Mouse (Mus musculus) gastrocnemius, postnatal 14 days (tissue): ENCODE measurements at regions not wholly inside any gene's neighbourhood (a gene's known extent, or its start where the extent isn't known, plus 50 kb on each side); places are given as distances from the start of the nearest gene placed in this dataset.

ENCODE experiments used
- DNase-seq: peaks from one replicate; pipeline ENCODE4 v3.0.0; 2021; ENCODE audit warnings: mixed read lengths
- intact Hi-C: fragments of 180-260 bp; cut with DNase I; formaldehyde crosslinking; loops from one replicate; pipeline ENCODE4 v1.15.1; 2025; ENCODE audit warnings: low total_unique reads

DNA sequence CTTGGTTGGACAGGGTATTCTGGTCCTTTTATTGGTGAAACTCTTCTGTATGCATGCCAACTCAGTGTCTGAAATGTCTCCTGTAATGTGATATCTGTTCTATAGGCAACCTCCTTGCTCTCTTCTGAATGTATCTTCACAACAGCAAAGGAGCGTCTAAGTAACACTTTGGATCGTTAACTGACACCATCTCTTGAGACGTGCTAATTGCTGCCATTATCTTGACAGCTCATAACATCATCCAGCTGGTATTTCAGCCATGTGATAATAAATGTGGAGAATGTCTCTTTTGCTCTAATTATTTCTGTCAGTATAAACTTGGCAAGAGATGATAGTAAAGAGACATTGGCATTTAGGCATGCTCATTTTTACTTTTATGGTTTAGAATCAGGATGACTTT is 68.8 kb upstream of the Col8a1 start:
- DNase-seq: no peak
- intact Hi-C loops: no loop called here

DNA sequence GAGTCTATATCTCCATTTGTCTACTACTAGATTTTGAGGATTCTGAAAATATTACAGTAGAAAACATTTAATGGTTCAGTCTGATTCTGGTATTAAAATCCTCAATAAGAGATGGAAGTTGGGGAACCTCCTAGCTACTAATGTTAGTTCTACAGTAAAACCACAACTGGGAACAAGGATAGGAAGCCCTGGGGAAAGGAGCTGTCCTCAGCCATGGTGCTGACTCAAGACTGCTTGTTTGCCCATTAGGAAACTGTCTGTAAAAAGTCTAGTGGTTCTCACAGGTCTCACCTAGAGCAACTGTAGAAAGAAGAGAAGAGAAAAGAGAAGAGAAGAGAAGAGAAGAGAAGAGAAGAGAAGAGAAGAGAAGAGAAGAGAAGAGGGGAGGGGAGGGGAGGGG is 90.9 kb upstream of the Col8a1 start:
- no peak for DNase-seq
- intact Hi-C loops: no loop called here

- intact Hi-C loops: no loop called here
- no peak for DNase-seq
Observed at GRCm38 (mm10) chr16:57846386-57846785, 91.8 kb upstream of the Col8a1 start.

- intact Hi-C loops: no loop called here
- no peak for DNase-seq
Observed at GRCm38 (mm10) chr16:57851854-57852253, 97.3 kb upstream of the Col8a1 start.

DNA sequence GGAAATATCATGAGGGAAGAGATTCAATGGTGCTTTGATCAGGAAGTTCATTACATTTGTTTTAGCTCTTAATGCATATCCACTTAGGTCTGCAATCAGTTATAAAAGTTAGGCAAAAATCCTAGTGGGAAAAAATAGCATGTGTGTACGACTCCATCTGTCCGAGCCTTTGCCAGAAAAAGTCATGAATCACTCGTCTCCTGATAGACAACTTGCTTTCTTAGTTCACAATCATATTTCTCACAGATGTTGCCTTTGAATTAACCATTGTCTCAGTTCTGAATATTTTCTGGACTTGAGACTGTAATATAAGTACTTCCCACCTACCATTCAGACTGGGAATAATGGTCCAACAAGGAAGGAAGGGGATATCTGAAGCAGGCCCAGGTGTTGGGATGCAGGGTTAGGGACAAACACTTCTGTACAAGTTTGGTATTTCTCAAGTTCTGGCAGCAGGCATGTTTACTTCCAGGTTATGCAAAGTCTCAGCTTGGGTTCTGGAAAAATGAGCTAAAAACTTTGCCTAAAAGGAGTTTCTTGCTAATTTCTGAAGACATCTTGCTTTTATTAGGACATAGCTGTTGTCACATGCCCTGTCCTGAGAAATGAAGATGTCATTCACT is 98.4 kb upstream of the Col8a1 start:
- intact Hi-C loops: no loop called here

GRCm38 (mm10) chr16:57853751-57854150 is 99.2 kb upstream of the Col8a1 start:
- DNase-seq: no peak
- intact Hi-C loops: no loop called here

More for the DNA sequence above, 98.4 kb upstream of the Col8a1 start:
- no peak for DNase-seq

GRCm38 (mm10) chr16:57857071-57857470 is 102.5 kb upstream of the Col8a1 start:
- DNase-seq: no peak
- intact Hi-C loops: no loop called here

- intact Hi-C loops: no loop called here
- no peak for DNase-seq
Observed at GRCm38 (mm10) chr16:57858151-57858764, 103.7 kb upstream of the Col8a1 start.

GRCm38 (mm10) chr16:57858765-57859201 is 104.2 kb upstream of the Col8a1 start:
- DNase-seq: no peak
- intact Hi-C loops: no loop called here

GRCm38 (mm10) chr16:57863206-57863860 is 108.8 kb upstream of the Col8a1 start:
- intact Hi-C loops: no loop called here
- no peak for DNase-seq

DNA sequence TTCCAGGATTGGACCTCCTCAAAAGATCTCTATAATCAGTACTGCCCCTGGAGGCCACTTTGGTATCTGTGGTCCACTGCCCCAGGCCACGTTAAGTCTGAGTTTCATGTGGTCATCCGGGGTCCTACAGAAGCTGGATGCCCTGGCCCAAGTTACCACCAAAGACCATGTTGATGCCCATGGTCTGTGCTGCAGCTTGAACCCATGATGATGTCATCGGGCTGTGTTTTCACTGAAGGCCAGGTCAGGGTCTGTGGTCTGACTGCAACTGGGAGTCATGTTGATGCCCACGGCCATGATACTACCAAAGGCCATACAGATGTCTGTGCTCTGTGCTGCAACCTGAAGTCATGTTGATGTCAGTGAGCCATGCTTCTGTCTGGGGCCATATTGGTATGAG is 122.3 kb upstream of the Col8a1 start:
- DNase-seq: no peak
- intact Hi-C loops: no loop called here

GRCm38 (mm10) chr16:57881575-57882094 is 127.1 kb upstream of the Col8a1 start:
- intact Hi-C loops: no loop called here
- DNase-seq: no peak

- DNase-seq: no peak
- intact Hi-C loops: no loop called here
Observed at GRCm38 (mm10) chr16:57888138-57888537, 133.6 kb upstream of the Col8a1 start.

GRCm38 (mm10) chr16:57888553-57888952 is 134.0 kb upstream of the Col8a1 start:
- no peak for DNase-seq
- intact Hi-C loops: no loop called here

DNA sequence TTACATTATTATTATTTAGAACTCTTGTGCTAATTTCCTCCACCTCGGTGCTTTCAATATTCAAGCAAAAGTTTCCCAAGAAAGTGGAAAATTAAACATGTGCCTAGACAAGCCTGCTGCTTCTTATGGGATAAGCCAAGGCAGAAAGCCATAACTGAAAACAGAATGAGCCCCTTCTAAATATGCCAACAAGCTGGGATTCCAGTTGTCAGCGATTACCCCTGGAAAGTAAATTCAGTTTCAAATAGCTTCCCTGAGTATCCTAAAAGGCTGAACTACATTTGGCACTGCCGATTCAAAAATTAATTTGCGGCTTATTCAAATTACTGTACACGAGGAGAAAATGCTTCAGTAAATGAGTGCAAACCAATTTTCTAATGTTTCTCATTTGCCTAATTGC is 135.6 kb upstream of the Col8a1 start:
- DNase-seq: no peak
- intact Hi-C loops: no loop called here

GRCm38 (mm10) chr16:57893111-57893510 is 138.6 kb upstream of the Col8a1 start:
- intact Hi-C loops: no loop called here
- DNase-seq: no peak

DNA sequence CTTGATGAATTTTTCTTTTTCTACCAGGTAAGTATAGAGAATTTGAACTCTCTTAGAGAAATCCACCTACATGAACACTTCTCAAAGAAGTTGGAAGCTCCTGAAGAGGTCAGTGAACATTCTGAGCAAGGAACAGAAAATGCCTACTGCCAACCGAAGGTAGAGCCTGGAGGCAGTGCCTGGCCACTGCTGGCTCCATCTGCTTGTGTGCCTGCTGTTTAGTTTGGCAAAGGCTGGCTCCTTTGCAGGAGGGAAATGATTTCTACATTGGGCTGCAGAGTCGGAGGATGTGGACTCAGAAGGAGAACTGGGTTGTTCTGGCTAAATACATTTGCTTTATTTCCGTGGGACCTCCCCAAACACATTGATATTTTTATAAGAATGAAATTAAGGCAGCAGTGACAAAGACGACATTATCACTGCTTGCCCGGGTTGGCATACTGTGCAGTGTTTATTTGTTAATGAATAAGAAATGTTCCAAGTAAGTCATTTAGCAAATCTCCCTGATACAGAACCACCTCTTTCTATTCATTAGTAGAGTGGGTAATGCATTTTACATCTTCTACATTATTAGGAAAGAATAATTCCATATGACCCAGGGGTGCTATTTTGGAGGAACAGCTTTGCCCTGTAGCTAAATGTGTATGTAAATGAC is 139.3 kb upstream of the Col8a1 start:
- DNase-seq: no peak
- intact Hi-C loops: no loop called here

- intact Hi-C loops: no loop called here
Observed at GRCm38 (mm10) chr16:57901006-57901405, 146.5 kb upstream of the Col8a1 start.

DNA sequence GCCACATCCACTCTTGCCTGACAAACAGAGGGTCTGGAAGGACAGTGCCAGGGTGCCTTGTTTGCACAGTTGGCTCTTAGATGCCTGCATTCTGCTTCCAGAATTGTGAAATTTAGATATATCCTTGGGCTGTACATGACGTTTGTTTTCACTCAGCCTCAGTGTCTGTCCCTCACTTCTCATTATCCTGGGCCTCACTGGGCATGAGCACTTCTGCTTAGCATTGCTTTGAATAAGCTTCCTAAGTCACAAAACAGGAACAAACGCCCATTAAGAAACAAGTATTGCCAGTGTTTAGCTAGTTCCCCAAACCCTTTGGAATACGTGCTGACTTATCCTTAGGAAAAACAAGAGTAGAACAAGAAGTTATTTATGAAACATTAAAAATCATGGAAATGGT is 148.0 kb upstream of the Col8a1 start:
- intact Hi-C loops: no loop called here
- no peak for DNase-seq

More at GRCm38 (mm10) chr16:57901006-57901405, 146.5 kb upstream of the Col8a1 start:
- no peak for DNase-seq

- intact Hi-C loops: no loop called here
- DNase-seq: no peak
Observed at GRCm38 (mm10) chr16:57912001-57912400, 157.5 kb upstream of the Col8a1 start.
